Mouse (Mus musculus) cerebellum, adult 11-12 months (tissue): Measurements from ENCODE around the gene Pbx4.
A peak's percentile ranks its signal among the peaks of the same experiment; 100 is the strongest.

Experiments
- DNase-seq: peaks from one replicate; pipeline ENCODE4 v3.0.0; 2022

Gene Pbx4

DNA sequence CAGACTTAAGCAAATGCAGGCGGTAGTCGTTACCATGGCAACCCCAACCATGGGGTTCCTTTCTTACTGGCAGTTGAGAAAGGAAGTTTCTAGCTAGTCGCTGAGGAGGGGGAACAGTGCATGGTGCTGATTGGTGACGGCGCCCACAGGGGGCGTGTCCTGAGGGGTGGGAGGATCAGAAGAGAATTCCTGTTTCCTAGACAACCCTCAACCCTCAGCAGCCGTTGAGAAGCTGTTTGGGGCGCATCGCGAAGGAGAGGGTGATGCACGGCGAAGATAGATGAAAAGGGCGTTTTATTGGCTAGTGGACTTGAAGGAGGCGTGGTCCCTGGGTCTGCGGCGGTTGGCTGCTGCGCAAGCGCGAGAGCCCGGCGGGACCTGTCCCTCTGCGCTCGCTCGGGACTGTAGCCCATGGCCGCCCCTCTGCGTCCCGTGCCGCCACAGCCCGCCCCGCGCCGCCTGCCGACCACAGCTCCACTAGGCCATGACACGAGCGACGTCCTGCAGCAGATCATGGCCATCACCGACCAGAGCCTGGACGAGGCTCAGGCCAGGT is at the start of gene Pbx4:
TSS of gene Pbx4 (plus strand) at position 194 of the 556 bp plus-strand sequence.
- peak; percentile 86 for DNase-seq

DNA sequence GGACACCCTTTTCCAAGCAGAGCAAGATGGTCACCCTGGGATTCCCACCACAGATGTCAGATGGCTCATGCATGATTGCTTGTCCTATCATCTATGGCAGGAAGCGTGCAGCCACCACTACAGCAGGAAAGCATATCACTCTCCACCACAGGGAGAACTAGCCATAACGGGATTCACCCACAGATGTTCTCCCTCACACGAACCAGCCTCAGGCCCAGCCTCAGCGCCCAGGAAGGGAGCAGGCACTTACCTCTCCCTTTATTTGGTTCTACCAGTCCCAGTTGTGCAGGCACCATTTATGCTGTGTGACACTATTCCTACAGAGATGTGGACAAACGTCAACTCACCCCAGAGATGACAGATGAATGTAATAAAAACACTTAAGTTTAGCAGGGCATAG is 43.2 kb upstream of the Pbx4 start:
- no peak for DNase-seq

DNA sequence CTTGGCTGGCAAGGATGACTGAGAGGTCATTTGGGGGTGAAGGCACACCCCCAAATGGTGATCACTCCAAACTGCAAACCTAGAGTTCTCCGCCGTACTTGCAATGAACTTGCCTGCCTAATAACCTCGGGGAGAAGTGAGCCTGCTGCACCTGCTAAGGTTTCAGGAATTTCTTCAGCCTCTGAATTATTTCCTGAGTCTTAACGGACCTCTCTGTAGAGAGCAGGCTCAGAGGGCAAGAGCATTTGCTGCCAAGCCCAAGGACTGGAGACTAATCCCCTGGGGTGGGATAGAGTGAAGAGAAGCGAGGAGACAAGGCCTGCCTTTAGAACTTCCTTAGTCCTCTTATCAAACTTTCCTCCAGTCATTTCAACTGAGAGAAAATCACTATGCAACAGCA is 42.6 kb upstream of the Pbx4 start:
- no peak for DNase-seq

DNA sequence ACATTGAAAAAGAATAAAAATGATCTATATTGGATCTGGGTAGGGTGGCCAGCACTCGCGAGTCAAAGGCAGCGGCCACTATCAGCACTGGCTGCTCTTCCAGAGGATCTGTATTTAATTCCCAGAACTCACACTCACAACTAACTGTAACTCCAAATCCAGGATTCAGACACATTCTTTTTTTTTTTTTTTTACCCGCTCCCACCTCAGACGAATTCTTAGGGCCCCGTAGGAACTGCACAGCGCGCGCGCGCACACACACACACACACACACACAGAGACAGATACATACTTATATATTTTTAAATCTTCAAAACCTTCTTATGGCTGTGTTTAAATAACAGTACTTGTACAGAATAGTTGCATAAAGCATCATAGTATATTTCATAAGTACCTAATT is 41.9 kb upstream of the Pbx4 start:
- no peak for DNase-seq

DNA sequence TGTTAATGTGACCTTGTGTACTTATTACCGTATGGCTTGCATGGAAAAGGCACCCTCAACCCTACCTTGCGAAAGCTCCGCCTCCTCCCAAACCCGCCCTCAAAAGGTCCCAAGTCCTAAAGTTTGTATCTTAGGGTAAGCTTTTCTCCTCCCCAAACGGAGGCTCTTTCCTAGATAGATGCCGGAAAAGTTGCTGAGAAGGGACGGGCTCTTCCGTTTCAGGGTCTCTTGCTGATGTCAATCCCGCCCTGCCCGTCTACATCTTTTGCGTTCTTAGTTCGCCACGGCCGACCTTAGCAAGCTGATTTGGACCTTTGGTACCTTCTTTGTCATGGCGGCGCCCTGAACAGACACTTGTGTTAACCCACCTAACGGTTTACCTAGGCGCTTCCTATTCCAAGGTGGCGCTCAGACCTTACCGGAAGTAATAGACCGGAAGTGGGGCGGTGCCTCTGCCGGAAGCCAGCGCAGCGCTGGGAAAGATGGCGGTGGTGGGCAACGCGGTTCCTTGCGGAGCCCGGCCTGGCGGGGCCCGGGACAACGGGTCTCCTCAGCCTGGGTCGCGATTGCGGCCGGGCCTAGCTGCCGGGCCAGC is 41.4 kb upstream of the Pbx4 start, which contains the start of the genes Atp13a1 and Zfp866:
TSS of gene Atp13a1 (plus strand) at position 391 of the 595 bp plus-strand sequence.
TSS of gene Zfp866 (minus strand) at position 406 of the 595 bp plus-strand sequence.
- peak; percentile 86 for DNase-seq

DNA sequence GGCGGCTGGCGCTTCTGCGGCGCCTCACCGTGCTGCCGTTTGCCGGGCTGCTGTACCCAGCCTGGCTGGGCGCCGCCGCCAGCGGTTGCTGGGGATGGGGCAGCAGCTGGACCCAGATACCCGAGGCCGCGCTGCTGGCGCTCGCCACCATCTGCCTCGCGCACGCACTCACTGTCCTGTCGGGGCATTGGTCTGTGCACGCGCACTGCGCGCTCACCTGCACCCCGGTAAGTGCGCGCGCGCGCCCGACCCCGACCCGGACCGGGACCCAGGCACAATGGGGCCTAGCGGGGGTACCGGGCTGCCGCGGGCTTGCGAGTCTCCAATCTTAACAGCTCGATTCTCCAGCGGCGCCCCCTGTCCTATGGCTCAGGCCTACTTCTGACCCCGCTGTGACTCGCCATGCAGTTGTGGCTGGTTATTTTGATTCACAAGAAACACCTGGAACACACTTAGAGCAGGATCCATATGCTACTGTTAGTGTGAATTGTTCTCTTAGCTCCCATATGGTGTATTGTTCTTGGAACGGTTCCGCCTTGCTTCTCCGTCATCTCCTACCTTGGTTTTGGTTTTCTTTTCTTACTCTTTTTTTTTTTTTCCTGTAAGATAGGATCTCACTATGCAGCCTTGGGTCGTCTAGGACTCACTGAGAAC is 40.7 kb upstream of the Pbx4 start:
- peak; percentile 69 for DNase-seq

DNA sequence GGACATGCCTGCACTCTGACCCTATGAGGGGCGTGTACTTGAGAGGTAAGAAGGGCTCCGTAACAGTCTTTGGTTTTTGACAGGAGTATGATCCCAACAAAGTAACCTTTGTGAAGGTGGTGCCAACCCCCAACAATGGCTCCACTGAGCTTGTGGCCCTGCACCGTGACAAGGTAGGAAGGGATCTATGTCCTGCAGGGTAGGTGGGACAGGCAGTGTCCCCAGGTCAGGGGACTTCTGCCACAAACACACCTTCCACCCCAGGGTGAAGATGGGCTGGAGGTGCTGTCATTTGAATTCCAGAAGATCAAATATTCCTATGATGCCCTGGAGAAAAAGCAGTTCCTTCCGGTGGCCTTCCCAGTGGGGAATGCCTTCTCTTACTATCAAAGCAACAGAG is 38.6 kb upstream of the Pbx4 start:
- DNase-seq: no peak

DNA sequence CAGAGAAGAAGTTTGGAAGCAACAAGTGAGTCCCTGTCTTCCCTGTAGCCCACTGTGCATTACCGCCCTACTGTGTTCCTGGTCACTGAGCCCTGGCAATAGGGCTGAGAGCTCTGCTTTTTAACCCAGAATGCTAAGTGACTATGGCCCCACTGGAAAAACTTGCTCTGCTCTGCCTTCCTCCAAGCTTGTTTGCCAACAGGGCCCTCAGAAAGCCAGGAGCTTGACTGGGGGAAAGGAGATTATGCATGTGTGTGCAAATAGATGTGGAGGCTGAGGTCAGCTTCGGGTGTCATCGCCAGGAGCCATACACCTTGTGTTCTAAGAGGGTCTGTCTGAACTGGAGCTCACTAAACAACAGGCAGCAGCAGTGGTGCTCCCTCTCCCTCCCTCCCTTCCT is 38.2 kb upstream of the Pbx4 start:
- DNase-seq: no peak

DNA sequence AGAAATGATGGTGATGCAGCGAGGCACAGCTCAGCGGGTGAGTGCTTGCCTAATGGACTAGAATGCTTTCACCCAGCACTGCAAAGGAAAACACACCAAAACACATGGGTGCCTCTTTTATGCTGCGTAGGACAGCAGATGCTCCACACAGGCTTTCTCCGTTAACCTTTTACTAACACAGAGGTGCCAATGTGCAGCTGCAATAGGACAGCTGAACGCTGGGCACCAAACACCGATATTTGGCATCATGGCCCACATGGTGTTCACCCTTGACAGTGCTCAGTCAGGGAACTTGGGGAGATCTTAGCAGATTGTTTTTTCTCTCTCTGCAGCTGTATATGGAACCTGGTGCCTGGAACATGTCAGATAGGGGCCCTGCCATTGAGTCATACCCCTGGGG is 37.4 kb upstream of the Pbx4 start:
- no peak for DNase-seq

DNA sequence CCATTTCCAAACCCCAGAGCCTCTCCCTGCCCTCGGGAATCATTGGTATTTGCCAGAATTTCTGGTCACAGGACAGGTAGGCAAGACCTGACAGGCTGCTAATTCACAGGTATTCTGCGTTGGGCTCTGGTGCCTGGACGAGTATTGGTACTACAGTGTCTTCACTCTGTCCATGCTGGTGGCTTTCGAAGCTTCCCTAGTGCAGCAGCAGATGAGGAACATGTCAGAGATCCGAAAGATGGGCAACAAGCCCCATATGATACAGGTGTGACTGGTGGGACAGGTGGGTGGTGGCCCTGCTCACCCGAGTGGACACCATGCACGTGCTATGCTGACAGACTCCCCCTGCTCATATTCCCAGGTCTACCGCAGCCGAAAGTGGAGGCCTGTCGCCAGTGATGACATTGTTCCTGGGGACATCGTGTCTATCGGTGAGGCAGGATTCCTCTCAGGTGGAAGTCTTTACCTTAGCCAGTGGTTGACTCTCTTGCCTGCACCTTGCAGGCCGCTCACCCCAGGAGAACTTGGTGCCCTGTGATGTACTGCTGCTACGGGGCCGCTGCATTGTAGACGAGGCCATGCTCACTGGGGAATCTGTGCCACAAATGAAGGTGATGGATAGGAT is 35.5 kb upstream of the Pbx4 start:
- no peak for DNase-seq

DNA sequence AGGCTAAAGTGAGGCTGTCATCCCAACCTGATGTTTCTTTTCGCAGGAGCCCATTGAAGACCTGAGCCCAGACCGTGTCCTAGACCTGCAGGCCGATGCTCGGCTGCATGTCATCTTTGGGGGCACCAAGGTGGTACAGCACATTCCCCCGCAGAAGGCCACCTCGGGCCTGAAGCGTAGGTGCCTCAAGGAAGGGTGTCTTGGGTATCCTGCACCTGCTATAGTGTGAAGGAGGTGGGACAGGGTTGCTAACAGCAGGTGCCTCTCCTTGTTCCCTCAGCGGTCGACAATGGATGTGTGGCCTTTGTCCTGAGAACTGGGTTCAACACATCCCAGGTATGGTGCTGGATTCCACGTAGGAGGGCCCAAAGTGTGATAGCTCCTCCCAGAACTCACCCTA is 34.6 kb upstream of the Pbx4 start:
- no peak for DNase-seq

DNA sequence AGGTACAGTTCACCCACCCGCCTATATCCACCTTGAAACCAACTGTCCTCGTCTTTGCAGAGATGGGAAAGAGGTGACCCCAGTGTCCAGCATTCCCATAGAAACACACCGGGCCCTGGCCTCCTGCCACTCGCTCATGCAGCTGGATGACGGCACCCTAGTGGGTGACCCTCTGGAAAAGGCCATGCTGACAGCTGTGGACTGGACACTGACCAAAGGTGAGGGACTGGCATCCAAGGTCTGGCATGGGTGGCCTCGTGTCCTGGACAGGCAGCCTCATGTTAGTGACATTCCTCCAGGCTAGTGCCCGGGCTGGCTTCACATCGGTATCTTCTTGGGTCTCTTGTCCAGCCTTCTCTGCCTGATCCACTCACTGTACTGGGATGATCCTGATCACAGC is 33.0 kb upstream of the Pbx4 start:
- no peak for DNase-seq

DNA sequence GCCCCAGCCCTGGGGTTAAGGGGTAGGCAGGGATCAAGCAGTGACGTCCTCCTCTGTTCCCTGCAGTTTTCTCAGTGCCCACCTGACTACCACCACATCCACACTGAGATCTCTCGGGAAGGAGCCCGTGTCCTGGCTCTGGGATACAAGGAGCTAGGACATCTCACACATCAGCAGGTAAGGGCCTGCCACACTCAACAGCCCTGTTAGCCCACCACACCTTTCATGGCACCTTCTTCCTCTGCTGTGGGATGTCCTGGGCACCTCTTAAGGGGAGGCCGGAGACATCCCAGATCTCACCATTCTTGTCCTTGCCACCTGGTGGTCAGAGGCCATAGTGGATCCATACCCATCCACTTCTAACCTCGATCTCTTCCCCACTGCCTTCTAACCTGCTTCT is 32.3 kb upstream of the Pbx4 start:
- no peak for DNase-seq

DNA sequence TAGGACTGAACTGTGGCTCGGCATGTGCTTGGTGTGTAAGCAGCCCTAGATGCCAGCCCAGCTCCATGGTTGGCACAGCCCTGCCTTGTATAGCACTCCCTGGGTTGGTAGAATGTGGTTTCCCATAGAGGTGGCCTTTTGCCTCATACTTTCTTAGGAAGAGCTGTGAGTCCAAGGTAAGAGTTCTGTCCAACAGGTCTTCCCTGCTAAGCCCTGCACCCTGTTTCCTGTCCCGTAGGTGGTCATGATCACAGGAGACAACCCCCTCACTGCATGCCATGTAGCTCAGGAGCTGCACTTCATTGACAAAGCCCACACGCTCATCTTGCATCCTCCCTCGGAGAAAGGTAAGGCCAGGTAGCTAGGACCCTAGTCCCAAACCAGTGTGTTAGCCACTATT is 30.5 kb upstream of the Pbx4 start:
- DNase-seq: no peak

DNA sequence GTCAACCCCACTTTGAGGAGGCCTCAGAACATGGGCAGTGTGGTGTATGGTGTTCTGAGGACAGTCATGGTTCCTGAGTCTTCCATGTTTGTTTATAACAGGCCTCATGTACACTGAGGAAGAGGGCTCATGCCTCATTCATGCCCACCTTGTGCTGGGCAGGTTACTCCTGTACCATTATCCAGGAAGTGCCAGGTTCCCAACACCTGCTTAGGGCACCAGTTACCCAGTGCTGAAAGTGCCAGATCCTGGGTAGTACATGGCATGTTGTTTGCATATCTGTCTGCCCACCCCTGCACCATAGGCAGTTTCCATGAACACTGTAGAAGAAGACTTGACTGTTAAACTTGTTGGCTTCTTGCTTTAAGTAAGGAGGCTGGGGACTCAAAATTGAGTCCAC is 30.1 kb upstream of the Pbx4 start:
- DNase-seq: no peak

DNA sequence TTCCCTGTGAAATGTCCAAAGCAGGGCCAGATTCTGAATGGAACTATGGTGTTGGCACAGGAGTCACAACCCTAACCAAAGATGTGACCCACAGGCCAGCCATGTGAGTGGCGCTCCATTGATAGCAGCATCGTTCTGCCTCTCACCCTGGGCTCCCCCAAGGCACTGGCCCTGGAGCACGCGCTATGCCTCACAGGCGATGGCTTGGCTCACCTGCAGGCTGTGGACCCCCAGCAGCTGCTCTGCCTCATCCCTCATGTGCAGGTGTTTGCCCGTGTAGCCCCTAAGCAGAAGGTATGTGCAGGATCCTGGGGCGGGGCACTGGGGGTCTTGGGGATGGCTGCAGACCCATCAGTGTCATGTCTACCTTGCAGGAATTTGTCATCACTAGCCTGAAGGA is 28.9 kb upstream of the Pbx4 start:
- no peak for DNase-seq

DNA sequence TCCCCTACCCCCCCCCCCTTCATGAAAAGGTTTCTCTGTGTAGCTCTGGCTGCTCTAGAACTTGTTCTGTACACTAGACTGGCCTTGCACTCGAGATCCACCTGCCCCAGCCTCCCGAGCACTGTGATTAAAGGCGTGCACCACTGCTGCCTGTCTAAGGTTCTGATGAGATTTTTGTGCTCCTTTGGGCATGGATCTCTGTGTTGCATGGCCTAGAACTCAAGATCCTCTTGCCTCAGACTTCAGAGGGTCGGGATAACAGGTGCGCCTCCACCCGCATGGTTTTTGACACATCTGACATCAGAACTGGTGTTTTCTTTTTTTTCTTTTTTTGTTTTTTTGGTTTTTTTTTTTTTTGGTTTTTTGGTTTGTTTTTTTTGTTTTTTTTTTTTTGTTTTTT is 27.8 kb upstream of the Pbx4 start:
- DNase-seq: no peak

DNA sequence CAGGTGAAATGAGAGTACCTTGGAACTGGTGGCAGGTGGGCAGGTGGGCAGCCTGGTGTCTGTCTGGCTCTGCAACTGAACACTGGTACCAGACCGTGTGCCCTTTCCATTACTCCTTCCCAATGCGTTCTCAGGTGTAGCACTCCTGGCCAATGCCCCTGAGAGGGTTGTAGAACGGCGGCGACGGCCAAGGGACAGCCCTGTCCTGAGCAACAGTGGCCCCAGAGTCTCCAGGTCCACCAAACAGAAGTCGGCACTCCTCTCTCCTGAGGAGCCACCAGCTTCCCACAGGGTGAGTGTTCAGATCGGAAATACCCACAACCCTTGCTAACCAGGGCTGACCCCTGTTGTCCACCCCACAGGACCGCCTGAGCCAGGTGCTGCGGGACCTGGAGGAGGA is 27.2 kb upstream of the Pbx4 start:
- no peak for DNase-seq

DNA sequence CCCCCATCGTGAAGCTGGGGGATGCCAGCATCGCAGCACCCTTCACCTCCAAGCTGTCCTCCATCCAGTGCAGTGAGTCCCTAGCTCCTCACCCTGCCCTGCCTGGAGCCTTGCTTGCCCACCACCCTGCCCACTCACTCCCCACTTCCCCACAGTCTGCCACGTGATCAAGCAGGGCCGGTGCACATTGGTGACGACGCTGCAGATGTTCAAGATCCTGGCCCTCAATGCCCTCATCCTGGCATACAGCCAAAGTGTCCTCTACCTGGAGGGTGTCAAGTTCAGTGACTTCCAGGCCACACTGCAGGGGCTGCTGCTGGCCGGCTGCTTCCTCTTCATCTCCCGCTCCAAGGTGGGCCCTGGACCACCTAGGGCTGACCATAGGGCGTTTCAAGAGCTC is 26.8 kb upstream of the Pbx4 start:
- DNase-seq: no peak

DNA sequence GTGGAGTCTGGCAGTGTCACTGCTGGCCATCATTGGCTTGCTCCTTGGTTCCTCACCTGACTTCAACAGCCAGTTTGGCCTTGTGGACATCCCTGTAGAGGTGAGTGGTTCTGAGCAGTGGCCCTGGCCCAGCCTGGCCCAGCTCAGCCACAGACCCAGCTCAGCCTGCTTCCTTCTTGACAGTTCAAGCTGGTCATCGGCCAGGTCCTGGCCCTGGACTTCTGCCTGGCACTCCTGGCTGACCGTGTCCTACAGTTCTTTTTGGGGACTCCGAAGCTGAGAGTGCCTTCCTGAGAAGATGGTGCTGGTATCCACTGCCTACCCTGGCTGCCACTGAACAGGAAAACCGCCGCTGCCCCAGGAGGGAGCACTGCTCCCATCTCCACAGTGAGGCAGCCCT is 25.1 kb upstream of the Pbx4 start:
- DNase-seq: no peak

DNA sequence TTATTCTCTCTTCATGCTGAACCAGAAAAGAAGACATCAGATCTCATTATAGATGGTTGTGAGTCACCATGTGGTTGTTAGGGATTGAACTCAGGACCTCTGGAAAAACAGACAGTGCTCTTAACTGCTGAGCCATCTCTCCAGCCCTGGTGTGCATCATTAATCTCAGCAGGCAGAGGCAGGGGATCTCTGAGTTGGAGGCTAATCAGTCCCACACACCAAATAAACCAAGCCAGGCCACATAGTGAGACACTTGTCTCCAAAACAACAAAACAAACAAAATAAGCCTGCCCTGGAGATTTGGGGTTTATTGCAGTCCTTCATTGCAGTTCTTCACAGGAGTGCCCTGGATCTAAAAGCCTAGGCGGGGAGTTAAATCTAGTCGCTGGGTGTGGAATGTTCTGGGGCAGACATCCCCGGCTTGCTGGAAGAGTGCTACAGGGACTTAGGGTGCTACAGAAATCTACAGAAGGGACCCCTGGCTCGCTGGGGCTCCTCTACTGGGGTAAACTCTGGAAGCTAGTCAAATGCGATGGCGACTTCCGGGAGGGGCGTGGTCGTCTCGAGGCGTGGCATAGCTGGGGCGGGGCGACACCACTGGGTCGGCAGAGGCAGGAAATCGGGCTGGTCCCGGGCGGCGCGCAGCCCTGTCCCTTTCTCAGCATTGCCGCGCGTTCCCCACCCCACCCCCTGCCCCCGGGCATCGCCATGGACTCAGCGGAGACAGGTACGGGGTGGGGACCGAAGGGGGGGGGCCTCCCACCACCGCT is 24.0 kb upstream of the Pbx4 start, which contains the start of gene Gmip:
TSS of gene Gmip (plus strand) at position 586 of the 770 bp plus-strand sequence.
- DNase-seq: no peak

DNA sequence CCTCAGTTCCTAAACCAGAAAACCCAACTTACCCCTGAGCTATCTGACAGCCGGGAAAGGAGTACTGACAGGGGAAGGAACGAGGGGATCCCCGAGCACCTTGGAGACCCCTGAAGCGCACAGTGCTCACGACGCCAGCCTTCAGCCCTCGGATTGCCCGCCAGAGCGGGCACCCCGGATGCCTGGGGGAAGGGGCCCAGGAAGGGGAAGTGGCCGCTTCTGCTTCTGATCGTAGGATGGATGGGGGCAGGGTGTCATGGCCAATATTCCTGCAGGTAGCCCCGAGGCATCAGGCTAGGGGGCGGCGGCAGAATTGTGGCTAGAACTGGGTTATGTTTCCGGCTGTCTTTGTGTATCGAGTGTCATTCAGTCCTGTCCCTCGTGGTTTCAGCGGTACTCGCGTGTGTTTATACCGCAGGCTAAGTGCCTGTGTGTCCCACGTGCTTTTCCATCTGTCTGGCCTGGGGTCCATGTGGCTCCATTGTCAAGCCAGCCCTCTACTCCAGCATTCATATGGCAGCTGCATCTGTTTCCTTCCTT is 23.4 kb upstream of the Pbx4 start:
- no peak for DNase-seq

DNA sequence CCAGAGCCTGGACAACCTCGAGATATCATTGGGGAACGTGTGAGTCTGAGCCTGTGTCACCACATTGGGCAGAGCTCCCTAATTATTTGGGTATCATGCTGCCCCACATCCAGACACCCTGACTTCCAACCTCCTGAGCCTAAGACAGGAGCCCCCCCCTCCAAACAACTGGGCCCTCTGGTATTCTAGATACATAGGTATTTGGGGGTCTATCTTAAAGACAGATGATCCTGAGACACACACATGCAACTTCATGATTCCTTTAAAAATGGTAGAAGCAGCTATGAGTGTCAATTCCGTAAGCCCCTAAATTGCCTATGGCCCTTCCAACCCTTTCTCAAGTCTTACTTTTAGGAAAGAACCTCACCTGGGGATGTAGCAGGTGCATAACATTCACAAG is 22.5 kb upstream of the Pbx4 start:
- DNase-seq: no peak
